Mouse (Mus musculus) brown adipose tissue, adult 24 weeks (tissue): ENCODE measurements around the gene Arhgap1. TPM values are rescaled to one million over a fixed set of nuclear protein-coding genes. Genes with fewer than 3 reads are reported as not detected.
"Not testable (repeated sequence)": the region's sequence is repeated elsewhere in the genome, so short reads cannot be mapped to it uniquely, and the experiment has no call there.

Experiments used
- H3K27ac ChIP-seq: fragments of 200-500 bp; replicated peaks from 2 replicates; pipeline ENCODE4 v1.5.1; 2012; ENCODE audit warnings: low read depth, mild to moderate bottlenecking, low read length
- H3K4me1 ChIP-seq: fragments of 200-500 bp; 2 replicates; pipeline ENCODE4 v1.6.1; 2012; ENCODE audit warnings: low read length, mixed read lengths; ENCODE audit not compliant: control insufficient read depth, insufficient read depth, insufficient read length
- H3K4me3 ChIP-seq: fragments of 200-500 bp; 2 replicates; pipeline ENCODE4 v1.5.1; 2012; ENCODE audit warnings: low read depth, mild to moderate bottlenecking, low read length, moderate library complexity; ENCODE audit not compliant: insufficient read depth
- polyA plus RNA-seq: library from polyadenylated mRNA; stranded (reverse); fragments of >200 nt; gene quantifications from 2 replicates; pipeline ENCODE4 v1.2.4, GENCODE M21; 2012; ENCODE audit not compliant: missing spikeins, insufficient read depth, insufficient read length

Gene Arhgap1
- polyA plus RNA-seq: 20.0 and 38.1 TPM in 2 replicates

DNA sequence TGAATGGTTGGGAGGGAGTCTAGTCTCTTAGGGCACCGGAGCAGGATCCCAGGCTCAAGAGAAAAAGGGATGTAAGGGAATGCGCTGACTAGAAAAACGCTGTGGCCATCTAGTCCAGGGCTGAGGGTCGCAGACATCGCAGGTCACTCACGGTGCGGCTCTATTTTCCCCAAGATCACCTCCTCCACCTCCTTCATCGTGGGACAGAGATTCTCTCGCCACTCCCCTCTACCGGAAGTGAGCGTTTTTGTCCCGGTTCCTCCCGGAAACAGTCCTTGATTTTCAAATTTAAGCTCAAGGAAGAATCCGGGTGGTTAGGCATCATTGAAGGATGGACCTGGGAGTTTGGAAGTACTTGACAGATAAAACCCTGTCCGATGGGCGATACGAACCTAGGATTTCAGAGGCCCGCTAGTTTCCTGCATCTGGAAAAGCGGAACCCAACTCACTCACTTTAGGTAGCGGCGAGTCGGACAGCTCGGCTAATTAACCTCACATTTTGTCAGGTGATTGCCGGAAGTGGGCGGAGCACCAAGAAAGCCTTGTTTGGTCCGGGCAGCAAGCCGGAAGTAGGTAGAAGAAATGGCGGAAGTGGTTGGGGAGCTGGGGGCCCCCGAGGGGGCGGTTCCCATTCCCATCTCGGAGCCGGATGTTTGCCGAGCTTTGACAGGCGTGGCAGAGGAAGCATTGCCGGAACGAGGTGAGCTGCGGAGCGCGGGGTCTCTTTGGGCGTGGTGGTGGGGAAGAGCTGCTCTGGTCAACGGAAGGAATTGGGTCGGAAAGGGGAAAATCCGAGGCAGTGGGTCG is at the start of gene Arhgap1, which contains the start of gene Zfp408:
Gene Arhgap1, plus strand, starts transcription at position 308 of the 807 bp plus-strand sequence.
Gene Zfp408, minus strand, starts transcription at position 239 of the 807 bp plus-strand sequence.
- H3K27ac ChIP-seq: peak within 1 kb of the TSS; percentile 98
- peaks cover 2% of the 10 kb centered on the region; the same call in 1 of the 2 replicates for H3K4me1 ChIP-seq
- H3K4me3 ChIP-seq: peak within 1 kb of the TSS; percentile 89

DNA sequence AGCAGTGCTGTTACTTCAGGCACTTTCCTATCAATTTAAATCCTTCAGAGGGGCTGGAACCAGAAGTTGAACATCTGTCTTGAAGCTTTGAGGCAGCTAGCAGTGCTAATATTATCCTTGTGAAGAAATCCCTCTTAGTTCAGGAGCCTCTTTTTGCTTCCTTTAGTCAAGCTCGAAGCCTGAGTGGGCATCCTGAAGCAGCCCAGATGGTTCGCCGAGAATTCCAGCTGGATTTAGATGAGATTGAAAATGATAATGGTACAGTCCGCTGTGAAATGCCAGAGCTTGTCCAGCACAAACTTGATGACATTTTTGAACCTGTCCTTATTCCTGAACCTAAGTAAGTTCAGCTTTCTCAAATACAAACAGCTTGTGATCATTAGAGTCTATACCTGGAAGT is 49.2 kb upstream of the Arhgap1 start:
- H3K4me1 ChIP-seq: no peaks in the 10 kb centered on the region
- H3K4me3 ChIP-seq: no peak overlapping the region
- no peak overlapping the region for H3K27ac ChIP-seq

DNA sequence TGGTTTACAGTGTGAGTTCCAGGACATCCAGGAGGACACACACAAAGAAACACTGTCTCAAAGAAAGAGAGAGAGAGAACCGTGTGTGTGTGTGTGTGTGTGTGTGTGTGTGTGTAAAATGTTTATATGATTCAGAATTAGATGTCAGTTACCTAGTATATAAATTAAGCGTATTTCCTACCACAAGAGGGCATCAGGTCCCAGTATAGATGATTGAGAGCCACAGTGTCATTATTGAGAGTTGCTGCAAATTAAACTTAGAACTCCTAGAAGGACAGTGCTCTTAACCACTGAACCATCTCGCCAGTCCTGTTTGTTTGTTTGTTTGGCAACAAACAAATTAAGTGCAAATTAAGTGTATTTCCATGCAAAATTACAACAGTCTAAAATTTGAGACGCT is 47.3 kb upstream of the Arhgap1 start:
- no peaks in the 10 kb centered on the region for H3K4me1 ChIP-seq
- no peak overlapping the region for H3K4me3 ChIP-seq
- no peak overlapping the region for H3K27ac ChIP-seq

DNA sequence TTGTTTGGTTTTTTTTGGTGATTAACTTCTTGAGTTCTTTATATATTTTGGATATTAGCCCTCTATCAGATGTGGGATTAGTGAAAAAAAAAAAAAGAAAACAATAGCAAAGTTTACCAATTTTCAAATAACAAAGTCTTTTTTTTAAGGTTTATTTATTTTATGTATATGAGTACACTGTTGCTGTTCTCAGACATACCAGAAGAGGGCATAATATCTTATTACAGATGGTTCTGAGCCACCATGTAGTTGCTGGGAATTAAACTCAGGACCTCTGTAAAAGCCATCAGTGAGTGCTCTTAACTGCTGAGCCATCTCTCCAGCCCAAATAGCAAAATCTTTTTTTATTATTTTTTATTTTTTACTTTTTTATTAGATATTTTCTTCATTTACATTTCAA is 40.3 kb upstream of the Arhgap1 start:
- H3K4me1 ChIP-seq, H3K4me3 ChIP-seq, H3K27ac ChIP-seq: not testable (repeated sequence)

DNA sequence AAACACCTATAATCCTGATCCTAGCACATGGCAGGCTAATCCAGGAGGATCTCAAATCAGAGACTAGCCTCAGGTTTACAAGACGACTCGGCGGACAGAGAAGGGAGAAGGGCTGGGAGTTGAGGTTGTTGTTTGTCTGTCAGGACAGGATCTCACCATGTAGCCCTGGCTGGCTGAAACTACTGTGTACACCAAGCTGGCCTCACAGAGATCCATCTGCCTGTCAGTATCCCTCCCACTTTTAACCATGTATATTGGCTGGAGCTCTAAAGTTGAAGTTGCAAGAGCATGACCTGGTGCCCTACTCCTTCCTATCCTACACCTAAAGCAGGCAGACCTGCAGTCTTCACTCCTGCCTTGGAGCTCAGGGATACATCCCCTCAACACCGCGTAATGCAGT is 27.3 kb upstream of the Arhgap1 start:
- Histone ChIP-seq H3K4me3 (no peak overlapping the region), H3K4me1 (no peaks in the 10 kb centered on the region), H3K27ac (no peak overlapping the region)

DNA sequence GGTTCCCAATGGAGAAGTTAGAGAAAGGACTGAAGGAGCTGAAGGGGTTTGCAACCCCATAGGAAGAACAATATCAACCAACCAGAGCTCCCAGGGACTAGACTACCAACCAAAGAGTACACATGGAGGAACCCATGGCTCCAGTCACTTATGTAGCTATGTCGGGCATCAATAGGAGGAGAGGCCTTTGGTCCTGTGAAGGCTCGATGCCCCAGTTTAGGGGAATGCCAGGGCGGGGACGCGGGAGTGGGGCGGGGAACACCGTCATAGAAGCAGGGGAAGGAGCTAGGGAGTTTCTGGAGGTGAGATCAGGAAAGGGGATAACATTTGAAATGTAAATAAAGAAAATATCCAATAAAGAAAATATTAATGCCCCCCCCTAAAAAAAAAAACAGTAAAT is 26.3 kb upstream of the Arhgap1 start:
- not testable (repeated sequence) for H3K4me3 ChIP-seq, H3K27ac ChIP-seq, H3K4me1 ChIP-seq

DNA sequence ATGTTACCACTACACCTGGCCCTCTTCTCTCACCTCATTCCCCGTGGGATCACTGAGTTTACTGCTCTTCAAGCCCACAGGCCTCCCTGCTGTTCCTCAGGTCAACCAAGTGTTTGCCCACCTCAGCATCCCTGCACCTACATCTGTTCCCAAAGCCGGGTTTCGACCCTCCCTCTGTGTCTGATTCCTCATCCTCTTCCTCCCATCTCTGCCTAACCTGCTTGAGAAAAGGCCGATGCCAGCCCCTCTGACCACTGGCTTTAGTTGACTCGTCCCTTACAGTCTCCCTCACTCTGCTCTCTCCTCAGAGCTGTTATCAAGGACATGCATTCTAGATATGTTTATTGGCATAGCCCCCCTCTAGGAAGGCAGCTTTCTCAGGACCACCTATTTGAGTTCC is 22.2 kb upstream of the Arhgap1 start:
- no peak overlapping the region for H3K27ac ChIP-seq

DNA sequence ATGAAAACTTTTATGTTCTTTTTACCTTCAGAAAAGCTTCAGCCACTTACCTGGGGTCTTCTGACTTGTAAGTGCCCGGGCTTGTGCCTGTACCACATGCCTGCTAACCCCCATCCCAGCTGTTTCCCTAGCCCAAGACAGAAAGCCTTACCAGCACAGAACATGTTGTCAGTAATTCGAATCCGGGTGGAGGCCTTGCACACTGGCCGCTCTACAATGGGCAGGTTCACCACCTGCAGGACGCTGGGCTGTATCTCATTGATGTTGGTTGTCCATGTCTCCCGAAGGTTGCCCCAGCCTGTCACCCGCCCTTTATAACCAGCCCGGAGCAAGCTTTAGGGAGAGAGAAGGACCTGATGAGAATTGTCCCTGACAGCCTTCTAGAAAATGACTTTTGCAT is 21.5 kb upstream of the Arhgap1 start:
- H3K27ac ChIP-seq: no peak overlapping the region
- no peaks in the 10 kb centered on the region for H3K4me1 ChIP-seq
- H3K4me3 ChIP-seq: no peak overlapping the region

More for the DNA sequence above, 22.2 kb upstream of the Arhgap1 start:
- Histone ChIP-seq H3K4me3 (no peak overlapping the region), H3K4me1 (no peaks in the 10 kb centered on the region)

DNA sequence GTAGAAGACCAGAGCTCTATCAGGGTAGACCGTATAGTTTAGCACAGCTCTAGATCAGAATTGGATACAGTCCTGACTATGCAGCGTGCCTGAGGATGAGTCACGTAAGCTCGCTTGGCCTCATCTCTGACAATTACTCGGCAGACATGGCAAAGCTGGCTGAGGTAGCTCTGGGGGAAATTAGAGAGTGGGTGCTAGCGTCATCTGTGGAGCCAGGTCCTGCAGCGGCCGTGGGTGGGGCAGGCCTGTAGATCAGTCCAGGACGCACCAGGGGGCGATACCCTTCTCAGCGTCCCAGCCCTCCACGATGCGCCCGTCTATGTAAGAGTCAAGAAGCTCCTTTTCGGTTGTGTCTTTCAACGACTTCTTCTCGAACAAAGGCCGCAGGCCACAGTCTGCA is 20.0 kb upstream of the Arhgap1 start:
- H3K4me1 ChIP-seq: no peaks in the 10 kb centered on the region
- no peak overlapping the region for H3K27ac ChIP-seq
- no peak overlapping the region for H3K4me3 ChIP-seq

DNA sequence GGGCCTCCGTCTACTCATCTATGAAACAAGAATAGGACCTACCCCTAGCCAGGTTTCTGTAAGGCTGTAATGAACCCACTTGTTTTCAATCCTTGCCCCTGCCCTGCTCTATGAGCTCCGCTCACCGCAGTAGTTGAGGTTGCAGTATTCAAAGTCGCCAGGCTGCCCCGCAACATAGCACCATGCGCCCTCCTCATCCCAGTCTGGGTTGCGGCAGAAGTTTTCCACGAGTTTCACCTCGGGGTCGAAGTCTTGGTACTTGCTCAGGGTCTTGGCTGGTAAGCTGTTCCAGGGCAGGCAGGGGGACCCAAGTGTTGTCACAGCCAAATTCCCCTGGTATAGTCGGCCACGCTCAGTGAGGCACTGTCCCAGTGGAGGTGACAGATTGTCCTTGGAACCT is 19.3 kb upstream of the Arhgap1 start:
- Histone ChIP-seq H3K4me1 (no peaks in the 10 kb centered on the region), H3K4me3 (no peak overlapping the region), H3K27ac (no peak overlapping the region)

DNA sequence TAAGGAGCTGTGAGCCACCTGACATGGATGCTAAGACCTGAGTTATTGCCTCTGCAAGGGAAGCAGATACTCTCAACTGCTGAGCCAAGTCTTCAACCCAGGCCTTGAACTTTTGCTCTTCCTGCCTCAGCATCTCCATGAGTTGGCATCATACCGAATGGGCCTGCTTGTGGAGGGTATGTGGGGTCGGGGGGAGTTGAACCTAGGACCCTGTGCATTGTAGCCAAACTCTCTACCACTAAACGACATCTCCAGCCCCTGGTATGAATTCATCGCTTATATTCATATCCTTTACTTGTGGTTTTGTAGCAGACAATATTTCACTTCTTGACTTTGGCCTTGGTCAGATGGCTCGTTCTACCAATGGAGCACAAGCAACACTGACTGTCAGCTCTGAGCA is 17.8 kb upstream of the Arhgap1 start:
- H3K27ac ChIP-seq: no peak overlapping the region
- H3K4me3 ChIP-seq: no peak overlapping the region
- H3K4me1 ChIP-seq: no peaks in the 10 kb centered on the region

DNA sequence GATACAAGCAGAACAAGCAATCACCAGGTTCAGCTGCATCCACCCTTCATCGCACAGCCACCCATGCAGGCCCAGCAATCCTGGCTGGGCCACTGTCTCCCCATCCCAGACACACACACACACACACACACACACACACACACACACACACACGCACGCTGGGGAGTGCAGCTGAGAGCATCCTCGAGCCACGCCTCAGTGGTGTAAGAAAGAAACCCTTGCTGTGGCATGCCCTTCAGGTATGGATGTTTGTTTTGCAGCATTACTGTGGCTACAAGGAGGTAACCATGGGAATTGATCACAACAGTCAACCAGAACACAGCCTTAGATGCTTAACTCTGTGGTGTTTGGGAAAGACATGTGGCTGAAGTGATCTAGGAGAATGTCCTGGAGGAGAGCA is 17.3 kb upstream of the Arhgap1 start:
- Histone ChIP-seq H3K27ac (no peak overlapping the region), H3K4me1 (no peaks in the 10 kb centered on the region)

DNA sequence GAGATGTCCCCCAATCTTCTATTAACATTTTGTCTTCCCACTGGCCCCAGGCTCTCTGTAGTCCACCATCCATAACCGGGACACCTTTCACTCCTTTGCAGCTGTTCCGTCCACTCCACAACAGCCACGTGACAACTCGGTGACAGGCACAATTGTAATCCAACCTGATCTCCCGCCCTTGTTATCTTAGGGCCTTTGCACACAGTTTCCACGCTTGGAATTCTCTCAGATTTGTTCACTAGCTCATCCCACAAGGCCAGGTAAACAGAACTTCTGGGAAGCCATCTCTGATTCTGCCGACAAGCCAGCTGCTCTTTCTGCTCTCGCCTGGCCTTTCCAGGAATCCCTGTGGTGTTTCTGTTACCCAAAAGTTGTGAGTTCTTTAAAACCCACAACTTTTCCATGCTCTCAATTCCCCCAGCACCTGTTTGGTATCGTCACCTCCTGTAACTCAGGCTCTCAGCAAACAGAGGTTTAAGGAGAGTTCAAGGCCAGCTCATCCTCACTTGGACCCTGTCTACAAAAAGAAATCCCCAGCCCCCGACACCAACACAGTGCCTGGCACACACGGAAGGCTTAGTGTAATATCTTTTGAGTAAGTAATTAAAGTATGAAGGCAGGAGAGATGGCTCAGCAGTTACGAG is 16.2 kb upstream of the Arhgap1 start:
- H3K4me3 ChIP-seq: no peak overlapping the region
- no peaks in the 10 kb centered on the region for H3K4me1 ChIP-seq
- H3K27ac ChIP-seq: no peak overlapping the region

More for the DNA sequence above, 17.3 kb upstream of the Arhgap1 start:
- H3K4me3 ChIP-seq: no peak overlapping the region

DNA sequence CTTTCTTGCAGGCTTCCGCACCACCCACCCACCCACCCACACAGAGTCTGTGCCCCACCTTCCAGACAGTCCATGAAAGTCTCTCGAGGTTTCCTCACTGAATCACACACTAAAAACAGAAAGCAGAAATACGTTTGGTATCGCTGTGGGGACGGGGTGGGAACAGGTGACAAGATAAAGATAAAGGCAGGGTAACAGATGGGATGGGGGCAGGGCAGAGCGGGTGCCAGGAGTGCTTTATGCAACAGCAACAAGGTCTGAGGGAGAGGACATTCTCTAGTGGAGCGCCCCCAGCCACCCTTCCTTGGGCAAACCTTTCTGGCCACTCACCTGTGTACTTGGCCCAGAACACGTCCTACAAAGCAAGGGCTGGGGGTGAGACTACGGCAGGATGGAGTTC is 14.8 kb upstream of the Arhgap1 start:
- H3K4me1 ChIP-seq: no peaks in the 10 kb centered on the region
- H3K4me3 ChIP-seq: no peak overlapping the region
- H3K27ac ChIP-seq: no peak overlapping the region

DNA sequence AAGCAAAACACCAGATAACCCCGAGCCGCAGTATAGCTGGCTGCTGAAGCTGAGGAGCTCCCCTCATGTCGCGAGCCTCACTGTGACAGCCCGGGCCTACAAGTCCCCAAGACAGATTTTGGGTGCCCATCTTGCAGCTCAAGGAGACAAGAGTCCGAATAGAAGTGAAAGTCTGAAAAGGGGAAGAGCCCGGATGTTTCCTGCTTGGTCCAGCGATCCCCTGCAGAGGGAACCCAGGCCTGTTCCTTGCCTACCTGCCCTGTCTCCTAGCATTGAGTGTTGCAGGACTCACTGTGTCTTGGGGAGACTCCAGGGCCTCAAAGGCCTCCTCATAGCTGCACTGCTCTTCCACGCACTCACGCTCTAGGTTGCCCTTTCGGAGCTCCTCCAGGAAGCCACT is 14.2 kb upstream of the Arhgap1 start:
- H3K4me1 ChIP-seq: no peaks in the 10 kb centered on the region
- no peak overlapping the region for H3K4me3 ChIP-seq
- no peak overlapping the region for H3K27ac ChIP-seq

DNA sequence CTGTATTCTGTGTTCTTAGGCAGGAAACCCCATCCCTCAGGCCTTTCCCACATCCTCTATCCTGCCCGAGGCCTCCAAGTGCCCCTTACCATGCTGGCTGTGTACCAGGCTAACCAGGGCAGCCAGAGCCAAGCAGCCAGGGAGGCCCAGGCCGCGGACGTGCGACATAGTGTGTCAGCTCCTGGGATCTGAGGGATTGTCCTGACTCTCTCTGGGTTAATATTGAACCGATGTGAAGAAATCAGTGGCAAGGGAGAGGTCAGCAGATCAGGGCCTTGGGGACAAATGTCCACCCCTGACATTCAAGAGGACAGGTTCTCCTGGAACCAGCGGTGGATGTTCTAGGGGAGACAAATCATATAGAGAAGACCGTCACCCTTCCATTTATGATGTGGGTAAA is 13.4 kb upstream of the Arhgap1 start, which contains the start of gene F2:
Gene F2, minus strand, starts transcription at position 186 of the 400 bp plus-strand sequence.
- Histone ChIP-seq H3K27ac (no peak within 1 kb of the TSS), H3K4me3 (no peak within 1 kb of the TSS), H3K4me1 (no peaks in the 10 kb centered on the region)
